Mouse (Mus musculus): ENCODE measurements around the gene 1700008O03Rik. TPM values are rescaled to one million over a fixed set of nuclear protein-coding genes. Genes with fewer than 3 reads are reported as not detected.

The 1700008O03Rik gene
- polyA plus RNA-seq, 1 experiment from 2014 or later: 0.16 TPM

- Histone ChIP-seq H3K36me3 (ENCODE audit: inconsistent target) (no peaks in the 10 kb centered on the region), H3K4me3 (ENCODE audit: inconsistent target) (no peak overlapping the region), H3K27ac (no peak overlapping the region), H3K79me2 (ENCODE audit: inconsistent target) (no peaks in the 10 kb centered on the region)
- 18% methylated on average over 3 of the region's 3 CpGs for WGBS (ENCODE audit: missing documents)
Measured at GRCm38 (mm10) chr7:44398570-44398969, 12.9 kb upstream of the 1700008O03Rik start.

GRCm38 (mm10) chr7:44393284-44393683 is 7.7 kb upstream of the 1700008O03Rik start:
- H3K27ac ChIP-seq: no peak overlapping the region
- WGBS (ENCODE audit: missing documents): 96% methylated on average over 17 of the region's 17 CpGs
- no peaks in the 10 kb centered on the region for H3K79me2 ChIP-seq (ENCODE audit: inconsistent target)
- H3K4me3 ChIP-seq (ENCODE audit: inconsistent target): no peak overlapping the region
- no peaks in the 10 kb centered on the region for H3K36me3 ChIP-seq (ENCODE audit: inconsistent target)

GRCm38 (mm10) chr7:44392341-44392740 is 6.7 kb upstream of the 1700008O03Rik start:
- 88% methylated on average over 12 of the region's 14 CpGs for WGBS (ENCODE audit: missing documents)
- H3K79me2 ChIP-seq (ENCODE audit: inconsistent target): no peaks in the 10 kb centered on the region

GRCm38 (mm10) chr7:44391831-44392230 is 6.2 kb upstream of the 1700008O03Rik start:
- 80% methylated on average over 4 of the region's 4 CpGs for WGBS (ENCODE audit: missing documents)
- Histone ChIP-seq H3K79me2 (ENCODE audit: inconsistent target) (no peaks in the 10 kb centered on the region), H3K27ac (no peak overlapping the region), H3K4me3 (ENCODE audit: inconsistent target) (no peak overlapping the region), H3K36me3 (ENCODE audit: inconsistent target) (no peaks in the 10 kb centered on the region)

More at GRCm38 (mm10) chr7:44392341-44392740, 6.7 kb upstream of the 1700008O03Rik start:
- Histone ChIP-seq H3K27ac (no peak overlapping the region), H3K4me3 (ENCODE audit: inconsistent target) (no peak overlapping the region), H3K36me3 (ENCODE audit: inconsistent target) (no peaks in the 10 kb centered on the region)

GRCm38 (mm10) chr7:44384716-44385059 is 932 bp downstream of the 1700008O03Rik start:
- no peak overlapping the region for H3K4me3 ChIP-seq (ENCODE audit: inconsistent target)
- H3K36me3 ChIP-seq (ENCODE audit: inconsistent target): no peaks in the 10 kb centered on the region
- no peaks in the 10 kb centered on the region for H3K79me2 ChIP-seq (ENCODE audit: inconsistent target)
- whole genome bisulfite sequencing (ENCODE audit: missing documents): under 1% methylated on average over 16 of the region's 17 CpGs
- no peak overlapping the region for H3K27ac ChIP-seq

- Histone ChIP-seq H3K79me2 (ENCODE audit: inconsistent target) (no peaks in the 10 kb centered on the region), H3K36me3 (ENCODE audit: inconsistent target) (no peaks in the 10 kb centered on the region), H3K27ac (no peak within 1 kb of the TSS), H3K4me3 (ENCODE audit: inconsistent target) (no peak within 1 kb of the TSS)
- under 1% methylated on average over 25 of the region's 33 CpGs for WGBS (ENCODE audit: missing documents)
Measured at GRCm38 (mm10) chr7:44383980-44384715, 1.5 kb downstream of the 1700008O03Rik start, which contains the start of gene Syt3. Gene Syt3 (plus strand): TSS chr7:44384102.

GRCm38 (mm10) chr7:44382541-44382940 is 3.1 kb downstream of the 1700008O03Rik start:
- WGBS (ENCODE audit: missing documents): 77% methylated on average over 12 of the region's 12 CpGs
- no peaks in the 10 kb centered on the region for H3K79me2 ChIP-seq (ENCODE audit: inconsistent target)
- no peak overlapping the region for H3K4me3 ChIP-seq (ENCODE audit: inconsistent target)
- no peak overlapping the region for H3K27ac ChIP-seq
- H3K36me3 ChIP-seq (ENCODE audit: inconsistent target): no peaks in the 10 kb centered on the region

GRCm38 (mm10) chr7:44378290-44378689 is 7.3 kb downstream of the 1700008O03Rik start:
- H3K4me3 ChIP-seq (ENCODE audit: inconsistent target): no peak overlapping the region
- no peak overlapping the region for H3K27ac ChIP-seq
- H3K79me2 ChIP-seq (ENCODE audit: inconsistent target): no peaks in the 10 kb centered on the region
- WGBS (ENCODE audit: missing documents): 36% methylated on average over 4 of the region's 4 CpGs
- no peaks in the 10 kb centered on the region for H3K36me3 ChIP-seq (ENCODE audit: inconsistent target)

- H3K4me3 ChIP-seq (ENCODE audit: inconsistent target): no peak overlapping the region
- 86% methylated on average over 3 of the region's 3 CpGs for WGBS (ENCODE audit: missing documents)
- H3K36me3 ChIP-seq (ENCODE audit: inconsistent target): no peaks in the 10 kb centered on the region
- no peak overlapping the region for H3K27ac ChIP-seq
- H3K79me2 ChIP-seq (ENCODE audit: inconsistent target): no peaks in the 10 kb centered on the region
Measured at GRCm38 (mm10) chr7:44375793-44376192, 9.8 kb downstream of the 1700008O03Rik start.

- no peaks in the 10 kb centered on the region for H3K36me3 ChIP-seq (ENCODE audit: inconsistent target)
- no peak overlapping the region for H3K4me3 ChIP-seq (ENCODE audit: inconsistent target)
- WGBS (ENCODE audit: missing documents): 66% methylated on average over 10 of the region's 10 CpGs
- H3K27ac ChIP-seq: no peak overlapping the region
- H3K79me2 ChIP-seq (ENCODE audit: inconsistent target): no peaks in the 10 kb centered on the region
Measured at GRCm38 (mm10) chr7:44375207-44375606, 10.4 kb downstream of the 1700008O03Rik start.

GRCm38 (mm10) chr7:44374756-44375155 is 10.9 kb downstream of the 1700008O03Rik start:
- Histone ChIP-seq H3K27ac (peak overlapping the region; percentile 58; the same call in 1 of the 2 replicates), H3K79me2 (ENCODE audit: inconsistent target) (no peaks in the 10 kb centered on the region), H3K36me3 (ENCODE audit: inconsistent target) (no peaks in the 10 kb centered on the region), H3K4me3 (ENCODE audit: inconsistent target) (peak overlapping the region; percentile 44)
- WGBS (ENCODE audit: missing documents): 19% methylated on average over 5 of the region's 5 CpGs

GRCm38 (mm10) chr7:44373889-44374652 is 11.5 kb downstream of the 1700008O03Rik start:
- H3K79me2 ChIP-seq (ENCODE audit: inconsistent target): no peaks in the 10 kb centered on the region
- peak overlapping the region; percentile 44 for H3K4me3 ChIP-seq (ENCODE audit: inconsistent target)
- WGBS (ENCODE audit: missing documents): 2% methylated on average over 18 of the region's 19 CpGs
- no peaks in the 10 kb centered on the region for H3K36me3 ChIP-seq (ENCODE audit: inconsistent target)
- peak overlapping the region; percentile 58 for H3K27ac ChIP-seq

- H3K79me2 ChIP-seq (ENCODE audit: inconsistent target): no peaks in the 10 kb centered on the region
- no peaks in the 10 kb centered on the region for H3K36me3 ChIP-seq (ENCODE audit: inconsistent target)
- WGBS (ENCODE audit: missing documents): 4% methylated on average over 7 of the region's 7 CpGs
- peak overlapping the region; percentile 44 for H3K4me3 ChIP-seq (ENCODE audit: inconsistent target)
- peak overlapping the region; percentile 19 for H3K27ac ChIP-seq
Measured at GRCm38 (mm10) chr7:44373460-44373859, 12.2 kb downstream of the 1700008O03Rik start.

GRCm38 (mm10) chr7:44372678-44373077 is 12.9 kb downstream of the 1700008O03Rik start:
- H3K79me2 ChIP-seq (ENCODE audit: inconsistent target): no peaks in the 10 kb centered on the region
- 91% methylated on average over 8 of the region's 8 CpGs for WGBS (ENCODE audit: missing documents)
- no peaks in the 10 kb centered on the region for H3K36me3 ChIP-seq (ENCODE audit: inconsistent target)
- no peak overlapping the region for H3K27ac ChIP-seq
- H3K4me3 ChIP-seq (ENCODE audit: inconsistent target): no peak overlapping the region

GRCm38 (mm10) chr7:44360792-44361301 is 24.8 kb downstream of the 1700008O03Rik start:
- Histone ChIP-seq H3K4me3 (ENCODE audit: inconsistent target) (no peak overlapping the region), H3K79me2 (ENCODE audit: inconsistent target) (no peaks in the 10 kb centered on the region), H3K36me3 (ENCODE audit: inconsistent target) (no peaks in the 10 kb centered on the region), H3K27ac (no peak overlapping the region)
- 30% methylated on average over 19 of the region's 21 CpGs for WGBS (ENCODE audit: missing documents)
